Mouse (Mus musculus) CH12.LX (cell line): ENCODE measurements around the gene 4931429L15Rik. TPM values are rescaled to one million over a fixed set of nuclear protein-coding genes. Genes with fewer than 3 reads are reported as not detected.

ENCODE experiments used
- DNase-seq: peaks from one replicate; pipeline ENCODE4 v3.0.0-alpha.2; 2013; ENCODE audit errors: extremely low read depth
- H3K27ac ChIP-seq: 2 replicates; pipeline ENCODE4 v1.5.1; 2012; ENCODE audit warnings: low read depth, mild to moderate bottlenecking, control low read depth, moderate library complexity; ENCODE audit not compliant: insufficient read depth
- H3K27me3 ChIP-seq: replicated peaks from 2 replicates; pipeline ENCODE3; 2012; ENCODE audit warnings: inconsistent platforms
- H3K36me3 ChIP-seq, 2 experiments: replicated peaks in 1 of 2; 2 replicates each; pipeline versions ENCODE3 to v1.6.1; 2012; ENCODE audit warnings: inconsistent platforms in 1 of 2, low read length in 1 of 2, mild to moderate bottlenecking in 1 of 2, mixed read lengths in 1 of 2, moderate library complexity in 1 of 2; ENCODE audit not compliant: control insufficient read depth in 1 of 2, insufficient read depth in 1 of 2
- H3K4me1 ChIP-seq, 2 experiments: 2 replicates each; pipeline ENCODE4 v1.6.1; 2012; ENCODE audit warnings: inconsistent platforms in 1 of 2, moderate library complexity in 1 of 2; ENCODE audit not compliant: insufficient read depth in 2 of 2, control insufficient read depth in 1 of 2
- H3K4me2 ChIP-seq: 2 replicates; pipeline ENCODE4 v1.6.1; 2012; ENCODE audit warnings: low read depth, mild to moderate bottlenecking, control low read depth; ENCODE audit not compliant: poor library complexity, insufficient read depth, severe bottlenecking
- H3K4me3 ChIP-seq, 3 experiments: fragments of 150-350 bp in 1 of 3; sonication (generic) in 1 of 3; replicated peaks in 1 of 3; 2 replicates each; pipeline versions ENCODE3 to v1.5.1; 2011 to 2012; ENCODE audit warnings: low read depth in 2 of 3, low read length in 2 of 3, mild to moderate bottlenecking in 2 of 3, moderate library complexity in 2 of 3, control low read depth in 1 of 3, improper control_type of control experiment in 1 of 3, inconsistent platforms in 1 of 3, mixed read lengths in 1 of 3; ENCODE audit not compliant: poor library complexity in 1 of 3
- H3K79me2 ChIP-seq: replicated peaks from 2 replicates; pipeline ENCODE4 v1.6.1; 2012; ENCODE audit warnings: mild to moderate bottlenecking, moderate library complexity; ENCODE audit not compliant: control insufficient read depth, poor library complexity, insufficient read depth, severe bottlenecking; ENCODE audit errors: extremely low read depth
- H3K9ac ChIP-seq: 2 replicates; pipeline ENCODE4 v1.6.1; 2012; ENCODE audit warnings: low read depth, mild to moderate bottlenecking, control low read depth, moderate library complexity; ENCODE audit not compliant: insufficient read depth
- H3K9me3 ChIP-seq: replicated peaks from 2 replicates; pipeline ENCODE3; 2012; ENCODE audit warnings: low read length, inconsistent platforms, mixed read lengths
- BHLHE40 ChIP-seq: IDR thresholded peaks from 2 replicates; pipeline ENCODE4 v1.6.1; 2011; ENCODE audit warnings: mild to moderate bottlenecking, low read depth, low read length, improper control_type of control experiment
- CHD1 ChIP-seq: IDR thresholded peaks from 2 replicates; pipeline ENCODE4 v1.6.1; 2012; ENCODE audit warnings: low read depth, low read length, improper control_type of control experiment, inconsistent platforms
- CHD2 ChIP-seq: IDR thresholded peaks from 2 replicates; pipeline ENCODE4 v1.6.1; 2011; ENCODE audit warnings: low read length, improper control_type of control experiment
- CTCF ChIP-seq, 2 experiments: IDR thresholded peaks in 1 of 2; conservative IDR thresholded peaks in 1 of 2; 2 replicates each; pipeline ENCODE4 v1.5.1; 2011 to 2012; ENCODE audit warnings: low read depth in 2 of 2, low read length in 2 of 2, improper control_type of control experiment in 1 of 2, inconsistent platforms in 1 of 2, mild to moderate bottlenecking in 1 of 2, moderate library complexity in 1 of 2
- E2F4 ChIP-seq: IDR thresholded peaks from 2 replicates; pipeline ENCODE4 v1.6.1; 2011; ENCODE audit warnings: low read depth, low read length, improper control_type of control experiment; ENCODE audit not compliant: insufficient replicate concordance
- ELF1 ChIP-seq: IDR thresholded peaks from 2 replicates; pipeline ENCODE4 v1.6.1; 2014; ENCODE audit warnings: low read depth, mild to moderate bottlenecking, inconsistent platforms, low read length, improper control_type of control experiment
- EP300 ChIP-seq: IDR thresholded peaks from 2 replicates; pipeline ENCODE4 v1.6.1; 2011; ENCODE audit warnings: low read length, improper control_type of control experiment
- ETS1 ChIP-seq: conservative IDR thresholded peaks from 2 replicates; pipeline ENCODE4 v1.6.1; 2012; ENCODE audit warnings: low read depth, mild to moderate bottlenecking, inconsistent platforms, low read length, improper control_type of control experiment, moderate library complexity
- HCFC1 ChIP-seq: IDR thresholded peaks from 2 replicates; pipeline ENCODE4 v1.6.1; 2012; ENCODE audit warnings: low read depth, mild to moderate bottlenecking, inconsistent platforms, low read length, improper control_type of control experiment
- IRF4 ChIP-seq: IDR thresholded peaks from 2 replicates; pipeline ENCODE4 v1.6.1; 2014; ENCODE audit warnings: low read depth, mild to moderate bottlenecking, inconsistent platforms, low read length, improper control_type of control experiment
- JUND ChIP-seq: conservative IDR thresholded peaks from 2 replicates; pipeline ENCODE4 v1.6.1; 2011; ENCODE audit warnings: low read depth, low read length, improper control_type of control experiment
- KAT2A ChIP-seq: IDR thresholded peaks from 2 replicates; pipeline ENCODE4 v1.6.1; 2012; ENCODE audit warnings: low read length, improper control_type of control experiment, inconsistent platforms; ENCODE audit not compliant: insufficient replicate concordance
- MAFK ChIP-seq: IDR thresholded peaks from 2 replicates; pipeline ENCODE4 v1.6.1; 2011; ENCODE audit warnings: low read length, improper control_type of control experiment; ENCODE audit not compliant: insufficient replicate concordance
- MAX ChIP-seq: IDR thresholded peaks from 2 replicates; pipeline ENCODE4 v1.6.1; 2011; ENCODE audit warnings: low read length, improper control_type of control experiment
- MAZ ChIP-seq: IDR thresholded peaks from 2 replicates; pipeline ENCODE4 v1.6.1; 2012; ENCODE audit warnings: low read depth, mild to moderate bottlenecking, inconsistent platforms, low read length, improper control_type of control experiment, moderate library complexity
- MEF2A ChIP-seq: IDR thresholded peaks from 2 replicates; pipeline ENCODE4 v1.6.1; 2014; ENCODE audit warnings: low read depth, mild to moderate bottlenecking, inconsistent platforms, low read length, improper control_type of control experiment, borderline replicate concordance
- MXI1 ChIP-seq: IDR thresholded peaks from 2 replicates; pipeline ENCODE4 v1.6.1; 2011; ENCODE audit warnings: mild to moderate bottlenecking, low read depth, low read length, improper control_type of control experiment
- MYC ChIP-seq: IDR thresholded peaks from 2 replicates; pipeline ENCODE4 v1.6.1; 2011; ENCODE audit warnings: low read depth, mild to moderate bottlenecking, improper control_type of control experiment, low read length
- NELFE ChIP-seq: IDR thresholded peaks from 2 replicates; pipeline ENCODE4 v1.6.1; 2011; ENCODE audit warnings: low read depth, low read length, improper control_type of control experiment
- NRF1 ChIP-seq: IDR thresholded peaks from 2 replicates; pipeline ENCODE4 v1.6.1; 2014; ENCODE audit warnings: low read depth, mild to moderate bottlenecking, inconsistent platforms, low read length, improper control_type of control experiment, moderate library complexity
- PAX5 ChIP-seq: IDR thresholded peaks from 2 replicates; pipeline ENCODE4 v1.6.1; 2012; ENCODE audit warnings: low read length, inconsistent platforms, mixed read lengths
- POLR2A ChIP-seq: IDR thresholded peaks from 2 replicates; pipeline ENCODE4 v1.6.1; 2011; ENCODE audit warnings: low read depth, mild to moderate bottlenecking, improper control_type of control experiment, low read length
- POLR2AphosphoS2 ChIP-seq: IDR thresholded peaks from 2 replicates; pipeline ENCODE4 v1.6.1; 2011; ENCODE audit warnings: low read depth, low read length, improper control_type of control experiment
- RAD21 ChIP-seq: IDR thresholded peaks from 2 replicates; pipeline ENCODE4 v1.6.1; 2011; ENCODE audit warnings: low read depth, mild to moderate bottlenecking, low read length, improper control_type of control experiment, moderate library complexity
- RCOR1 ChIP-seq: conservative IDR thresholded peaks from 2 replicates; pipeline ENCODE4 v1.6.1; 2012; ENCODE audit warnings: low read depth, mild to moderate bottlenecking, inconsistent platforms, low read length, improper control_type of control experiment
- SIN3A ChIP-seq: IDR thresholded peaks from 2 replicates; pipeline ENCODE4 v1.6.1; 2012; ENCODE audit warnings: low read length, improper control_type of control experiment, inconsistent platforms
- SMC3 ChIP-seq: IDR thresholded peaks from 2 replicates; pipeline ENCODE4 v1.6.1; 2011; ENCODE audit warnings: low read depth, low read length, improper control_type of control experiment
- TBP ChIP-seq: conservative IDR thresholded peaks from 2 replicates; pipeline ENCODE4 v1.6.1; 2011; ENCODE audit warnings: low read depth, low read length, improper control_type of control experiment
- TCF12 ChIP-seq: IDR thresholded peaks from 2 replicates; pipeline ENCODE4 v1.6.1; 2014; ENCODE audit warnings: low read depth, mild to moderate bottlenecking, inconsistent platforms, low read length, improper control_type of control experiment
- UBTF ChIP-seq: IDR thresholded peaks from 2 replicates; pipeline ENCODE4 v1.6.1; 2012; ENCODE audit warnings: low read depth, mild to moderate bottlenecking, inconsistent platforms, low read length, improper control_type of control experiment, moderate library complexity
- USF2 ChIP-seq: conservative IDR thresholded peaks from 2 replicates; pipeline ENCODE4 v1.6.1; 2011; ENCODE audit warnings: low read depth, low read length, improper control_type of control experiment
- ZC3H11A ChIP-seq: IDR thresholded peaks from 2 replicates; pipeline ENCODE4 v1.6.1; 2012; ENCODE audit warnings: low read depth, mild to moderate bottlenecking, inconsistent platforms, low read length, improper control_type of control experiment
- ZKSCAN1 ChIP-seq: IDR thresholded peaks from 2 replicates; pipeline ENCODE4 v1.6.1; 2012; ENCODE audit warnings: low read depth, inconsistent platforms, low read length, improper control_type of control experiment, borderline replicate concordance
- ZMIZ1 ChIP-seq: IDR thresholded peaks from 2 replicates; pipeline ENCODE4 v1.6.1; 2012; ENCODE audit warnings: low read depth, mild to moderate bottlenecking, inconsistent platforms, low read length, improper control_type of control experiment
- ZNF384 ChIP-seq: IDR thresholded peaks from 2 replicates; pipeline ENCODE4 v1.6.1; 2012; ENCODE audit warnings: low read depth, low read length, improper control_type of control experiment, inconsistent platforms
- dilution Hi-C: fragments of 300-500 bp; cut with MboI; formaldehyde crosslinking; loops from 2 replicates; pipeline ENCODE4 v1.14.3; 2020; ENCODE audit warnings: low sequenced_read_pairs; ENCODE audit not compliant: extremely low pct_unique_long_range_greater_than_20kb, extremely low pct_ligation_motif_present
- in situ Hi-C: fragments of 300-500 bp; cut with MboI; formaldehyde crosslinking; loops from 3 replicates; pipeline ENCODE4 v1.14.3; 2019; ENCODE audit warnings: low sequenced_read_pairs, low pct_ligation_motif_present, low pct_unique_long_range_greater_than_20kb, mixed read lengths
- polyA plus RNA-seq: library from polyadenylated mRNA; unstranded; fragments of >175 nt; gene quantifications from 2 replicates; pipeline ENCODE4 v1.2.1, GENCODE M21; 2012; ENCODE audit warnings: low read depth; ENCODE audit not compliant: insufficient read length
- total RNA-seq, 2 experiments: library from RNA; depleted of rRNA; stranded (reverse); fragments of 300-350 nt in 1 of 2; fragments of >200 nt in 1 of 2; gene quantifications; 2 replicates each; pipeline ENCODE4 v1.2.3; 2012 to 2014

The 4931429L15Rik gene
- total and polyA plus RNA-seq, 3 experiments = not detected

GRCm38 (mm10) chr9:46282631-46283436 lies 37.0 kb downstream of the 4931429L15Rik start, which contains the start of gene Bud13:
Gene Bud13, plus strand, starts transcription at chr9:46283008.
- TF ChIP-seq MXI1 = peak; percentile 83
- TF ChIP-seq ZC3H11A = no peak
- peak; percentile 74; the same call in 1 of the 2 replicates for TF ChIP-seq ZMIZ1
- peak; percentile 89 for TF ChIP-seq NELFE
- peak; percentile 53; the same call in 1 of the 2 replicates for TF ChIP-seq KAT2A
- TF ChIP-seq USF2 = no peak
- peak; percentile 85 for TF ChIP-seq SIN3A
- peak; percentile 35; the same call in 1 of the 2 replicates for TF ChIP-seq EP300
- TF ChIP-seq RAD21 = no peak; the same call in 1 of the 2 replicates
- TF ChIP-seq POLR2A = peak; percentile 92
- no peak; the same call in 1 of the 2 replicates for TF ChIP-seq SMC3
- TF ChIP-seq ZNF384 = no peak; the same call in 1 of the 2 replicates
- peak; percentile 86 for TF ChIP-seq ELF1
- TF ChIP-seq PAX5 = no peak
- peak; percentile 80 for TF ChIP-seq MAZ
- peak; percentile 81 for TF ChIP-seq MYC
- peak; percentile 78; the same call in 1 of the 2 replicates for TF ChIP-seq TBP
- no peak for TF ChIP-seq RCOR1
- TF ChIP-seq MAFK = 0 out of 2 replicates have a peak, but pooled peaks have one; percentile 5
- TF ChIP-seq UBTF = peak; percentile 77; the same call in 1 of the 2 replicates
- TF ChIP-seq MEF2A = 0 out of 2 replicates have a peak, but pooled peaks have one; percentile 29
- TF ChIP-seq CHD1 = no peak; the same call in 1 of the 2 replicates
- peak; percentile 38 for TF ChIP-seq ETS1
- peak; percentile 36 for TF ChIP-seq NRF1
- peak; percentile 57 to 69; a peak in 3 of 4 replicates for TF ChIP-seq CTCF (conservative IDR thresholded peaks at IDR 0.05 in 1 of 2, IDR thresholded peaks at IDR 0.05 in 1 of 2; ENCODE audit: low read depth in 2 of 2, low read length in 2 of 2)
- peak; percentile 43 for TF ChIP-seq JUND
- no peak for TF ChIP-seq ZKSCAN1
- peak; percentile 47; the same call in 1 of the 2 replicates for TF ChIP-seq MAX
- TF ChIP-seq CHD2 = peak; percentile 8; the same call in 1 of the 2 replicates
- peak; percentile 85 for TF ChIP-seq HCFC1
- 0 out of 2 replicates have a peak, but pooled peaks have one; percentile 44 for TF ChIP-seq E2F4
- TF ChIP-seq BHLHE40 = no peak
- TF ChIP-seq POLR2AphosphoS2 = peak; percentile 78
- TF ChIP-seq IRF4 = no peak; the same call in 1 of the 2 replicates
- TF ChIP-seq TCF12 = peak; percentile 84
- TF ChIP-seq, all 38 proteins: peak for 24
- Histone ChIP-seq H3K79me2 (peaks cover 20% of the 10 kb centered on the region), H3K4me1 (peaks cover 5 to 24% of the 10 kb centered on the region in 2 experiments; a peak in 3 of 4 replicates), H3K4me2 (peak within 1 kb of the TSS; percentile 86), H3K36me3 (peaks cover 49 to 62% of the 10 kb centered on the region in 2 experiments), H3K4me3 (peak within 1 kb of the TSS; percentile 92 to 96 (median 94)), H3K9ac (peak within 1 kb of the TSS; percentile 88), H3K9me3 (no peaks in the 10 kb centered on the region), H3K27me3 (no peaks in the 10 kb centered on the region), H3K27ac (peak within 1 kb of the TSS; percentile 83)
- peak; percentile 92 for DNase-seq
- dilution Hi-C loops (no loop called here), in situ Hi-C loops (no loop called here)
